Mouse (Mus musculus): ENCODE results near the gene Gm16867. TPM values are rescaled to one million over a fixed set of nuclear protein-coding genes. Genes with fewer than 3 reads are reported as not detected.
"Not testable (repeated sequence)": the region's sequence is repeated elsewhere in the genome, so short reads cannot be mapped to it uniquely, and the experiment has no call there.

The Gm16867 gene
- polyA plus RNA-seq, 1 experiment from 2014 or later = not detected

- not testable (repeated sequence) for H3K36me3 ChIP-seq (replicated peaks; ENCODE audit: insufficient read depth, low read length); H3K4me3 ChIP-seq (ENCODE audit: low read depth, low read length); H3K4me1 ChIP-seq (ENCODE audit: insufficient read depth); H3K27me3 ChIP-seq (ENCODE audit: insufficient read depth, low read length); ATAC-seq; H3K9me3 ChIP-seq (ENCODE audit: low read length); H3K4me2 ChIP-seq (ENCODE audit: low read depth, low read length); H3K9ac ChIP-seq (replicated peaks); DNase-seq; H3K27ac ChIP-seq (ENCODE audit: low read depth)
- whole genome bisulfite sequencing (ENCODE audit: insufficient replicate concordance) = no CpG with 5 or more reads among the region's 2 CpGs
Measured at GRCm38 (mm10) chr14:69473322-69473721, 29.8 kb downstream of the Gm16867 start.

GRCm38 (mm10) chr14:69470122-69470708 lies 32.9 kb downstream of the Gm16867 start:
- not testable (repeated sequence) for H3K9me3 ChIP-seq (ENCODE audit: low read length); H3K27me3 ChIP-seq (ENCODE audit: insufficient read depth, low read length); H3K4me1 ChIP-seq (ENCODE audit: insufficient read depth); DNase-seq; H3K4me3 ChIP-seq (ENCODE audit: low read depth, low read length); H3K4me2 ChIP-seq (ENCODE audit: low read depth, low read length); H3K36me3 ChIP-seq (replicated peaks; ENCODE audit: insufficient read depth, low read length); H3K27ac ChIP-seq (ENCODE audit: low read depth); ATAC-seq; H3K9ac ChIP-seq (replicated peaks)
- no CpG with 5 or more reads among the region's 8 CpGs for WGBS (ENCODE audit: insufficient replicate concordance)

- H3K4me3 ChIP-seq (ENCODE audit: low read depth, low read length); H3K36me3 ChIP-seq (replicated peaks; ENCODE audit: insufficient read depth, low read length); H3K27ac ChIP-seq (ENCODE audit: low read depth); H3K9ac ChIP-seq (replicated peaks); H3K4me2 ChIP-seq (ENCODE audit: low read depth, low read length); H3K4me1 ChIP-seq (ENCODE audit: insufficient read depth); DNase-seq; H3K27me3 ChIP-seq (ENCODE audit: insufficient read depth, low read length); ATAC-seq; H3K9me3 ChIP-seq (ENCODE audit: low read length): not testable (repeated sequence)
- WGBS (ENCODE audit: insufficient replicate concordance) = no CpG with 5 or more reads among the region's 17 CpGs
Measured at GRCm38 (mm10) chr14:69467612-69468366, 35.4 kb downstream of the Gm16867 start.

DNA sequence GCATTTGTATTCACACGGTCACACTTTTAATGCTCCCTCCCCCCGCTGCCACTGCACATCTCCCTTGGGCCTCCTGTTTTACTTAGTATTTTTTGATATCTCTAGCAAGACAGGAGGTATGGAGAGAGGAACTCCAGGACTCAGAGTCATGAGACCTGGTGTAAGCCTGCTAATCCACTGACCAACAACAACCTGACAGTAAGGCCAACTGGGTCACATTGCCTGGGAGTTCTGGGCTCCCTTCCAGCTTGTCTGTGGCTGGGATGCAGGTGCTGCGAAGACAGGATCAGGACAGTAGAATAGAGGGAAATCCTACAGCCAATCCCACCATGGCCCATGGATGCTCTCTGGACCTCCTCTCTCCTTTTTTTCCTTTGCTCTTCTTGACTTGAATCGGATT lies 38.7 kb downstream of the Gm16867 start:
- DNase-seq; H3K27ac ChIP-seq (ENCODE audit: low read depth); H3K36me3 ChIP-seq (replicated peaks; ENCODE audit: insufficient read depth, low read length); H3K4me3 ChIP-seq (ENCODE audit: low read depth, low read length); H3K4me2 ChIP-seq (ENCODE audit: low read depth, low read length); H3K9ac ChIP-seq (replicated peaks); H3K27me3 ChIP-seq (ENCODE audit: insufficient read depth, low read length); H3K9me3 ChIP-seq (ENCODE audit: low read length); H3K4me1 ChIP-seq (ENCODE audit: insufficient read depth); ATAC-seq: not testable (repeated sequence)
- no CpG with 5 or more reads among the region's 4 CpGs for WGBS (ENCODE audit: insufficient replicate concordance)

GRCm38 (mm10) chr14:69457691-69458090 lies 45.5 kb downstream of the Gm16867 start:
- not testable (repeated sequence) for H3K4me1 ChIP-seq (ENCODE audit: insufficient read depth); H3K9me3 ChIP-seq (ENCODE audit: low read length); H3K4me2 ChIP-seq (ENCODE audit: low read depth, low read length); H3K4me3 ChIP-seq (ENCODE audit: low read depth, low read length); H3K27me3 ChIP-seq (ENCODE audit: insufficient read depth, low read length); H3K27ac ChIP-seq (ENCODE audit: low read depth); H3K9ac ChIP-seq (replicated peaks); DNase-seq; H3K36me3 ChIP-seq (replicated peaks; ENCODE audit: insufficient read depth, low read length); ATAC-seq
- WGBS (ENCODE audit: insufficient replicate concordance) = no CpG with 5 or more reads among the region's 5 CpGs

DNA sequence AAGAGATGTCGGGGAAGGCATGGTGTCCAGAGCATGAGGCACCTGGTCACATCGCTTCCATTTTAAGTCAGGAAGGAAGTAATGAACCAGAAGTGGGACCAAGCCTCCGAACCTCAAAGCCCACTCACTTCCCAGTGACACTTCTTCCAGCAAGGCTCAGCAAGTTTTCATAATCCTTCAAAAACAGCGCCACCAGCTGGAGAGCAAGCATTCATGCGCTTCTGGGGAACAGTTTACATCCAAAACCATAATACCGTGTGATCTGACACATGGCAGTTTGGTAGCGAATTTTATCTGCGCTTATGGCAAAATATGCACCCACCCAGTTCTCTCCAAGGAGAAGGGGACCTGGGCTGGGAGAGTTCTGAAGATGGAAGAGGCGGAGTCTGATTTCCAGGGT lies 48.5 kb downstream of the Gm16867 start:
- not testable (repeated sequence) for H3K9ac ChIP-seq (replicated peaks); H3K36me3 ChIP-seq (replicated peaks; ENCODE audit: insufficient read depth, low read length); DNase-seq; H3K4me1 ChIP-seq (ENCODE audit: insufficient read depth); H3K27me3 ChIP-seq (ENCODE audit: insufficient read depth, low read length); ATAC-seq; H3K4me2 ChIP-seq (ENCODE audit: low read depth, low read length); H3K27ac ChIP-seq (ENCODE audit: low read depth); H3K9me3 ChIP-seq (ENCODE audit: low read length); H3K4me3 ChIP-seq (ENCODE audit: low read depth, low read length)
- WGBS (ENCODE audit: insufficient replicate concordance) = no CpG with 5 or more reads among the region's 9 CpGs

DNA sequence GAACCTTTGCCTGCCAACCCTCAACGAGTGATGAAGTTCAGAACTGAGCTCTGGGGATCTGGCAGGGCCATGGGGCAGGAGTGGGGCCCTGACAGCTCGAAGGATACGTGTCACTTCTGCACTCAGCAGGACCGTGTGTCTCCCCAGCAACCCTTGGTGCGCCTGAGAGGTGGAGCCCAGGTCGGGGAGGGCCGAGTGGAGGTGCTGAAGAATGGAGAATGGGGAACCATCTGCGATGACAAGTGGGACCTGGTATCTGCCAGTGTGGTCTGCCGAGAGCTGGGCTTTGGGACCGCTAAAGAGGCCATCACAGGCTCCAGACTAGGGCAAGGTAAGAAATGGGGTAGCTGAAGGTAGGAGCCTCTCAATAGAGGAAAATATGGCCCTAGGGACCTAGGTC lies 54.3 kb downstream of the Gm16867 start:
- H3K9me3 ChIP-seq (ENCODE audit: low read length); H3K4me1 ChIP-seq (ENCODE audit: insufficient read depth); H3K36me3 ChIP-seq (replicated peaks; ENCODE audit: insufficient read depth, low read length); H3K4me3 ChIP-seq (ENCODE audit: low read depth, low read length); H3K9ac ChIP-seq (replicated peaks); H3K4me2 ChIP-seq (ENCODE audit: low read depth, low read length); H3K27ac ChIP-seq (ENCODE audit: low read depth); H3K27me3 ChIP-seq (ENCODE audit: insufficient read depth, low read length); DNase-seq; ATAC-seq: not testable (repeated sequence)
- WGBS (ENCODE audit: insufficient replicate concordance) = no CpG with 5 or more reads among the region's 10 CpGs

DNA sequence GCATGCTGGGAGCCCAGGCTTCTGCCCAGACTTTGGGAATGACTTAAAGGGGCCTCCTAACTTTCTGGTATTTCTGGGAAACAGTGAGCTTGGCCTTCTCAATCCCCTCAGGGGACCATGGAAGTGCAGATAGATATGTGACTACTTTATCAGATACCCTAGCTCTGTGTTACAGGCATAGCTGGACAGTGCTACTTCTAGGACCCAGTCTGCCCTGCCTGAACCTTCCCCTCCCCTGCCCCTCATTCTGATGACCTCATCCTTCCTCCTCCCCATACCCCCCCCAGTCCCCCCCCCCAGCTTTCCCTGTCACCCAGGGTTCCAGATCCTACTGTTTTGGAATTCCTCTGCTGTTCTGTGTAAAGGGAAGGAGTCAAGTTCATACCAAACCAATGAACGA lies 56.2 kb downstream of the Gm16867 start:
- H3K27ac ChIP-seq (ENCODE audit: low read depth); DNase-seq; ATAC-seq; H3K9ac ChIP-seq (replicated peaks); H3K4me2 ChIP-seq (ENCODE audit: low read depth, low read length); H3K27me3 ChIP-seq (ENCODE audit: insufficient read depth, low read length); H3K9me3 ChIP-seq (ENCODE audit: low read length); H3K36me3 ChIP-seq (replicated peaks; ENCODE audit: insufficient read depth, low read length); H3K4me3 ChIP-seq (ENCODE audit: low read depth, low read length); H3K4me1 ChIP-seq (ENCODE audit: insufficient read depth): not testable (repeated sequence)
- WGBS (ENCODE audit: insufficient replicate concordance) = no CpG with 5 or more reads among the region's 1 CpGs

DNA sequence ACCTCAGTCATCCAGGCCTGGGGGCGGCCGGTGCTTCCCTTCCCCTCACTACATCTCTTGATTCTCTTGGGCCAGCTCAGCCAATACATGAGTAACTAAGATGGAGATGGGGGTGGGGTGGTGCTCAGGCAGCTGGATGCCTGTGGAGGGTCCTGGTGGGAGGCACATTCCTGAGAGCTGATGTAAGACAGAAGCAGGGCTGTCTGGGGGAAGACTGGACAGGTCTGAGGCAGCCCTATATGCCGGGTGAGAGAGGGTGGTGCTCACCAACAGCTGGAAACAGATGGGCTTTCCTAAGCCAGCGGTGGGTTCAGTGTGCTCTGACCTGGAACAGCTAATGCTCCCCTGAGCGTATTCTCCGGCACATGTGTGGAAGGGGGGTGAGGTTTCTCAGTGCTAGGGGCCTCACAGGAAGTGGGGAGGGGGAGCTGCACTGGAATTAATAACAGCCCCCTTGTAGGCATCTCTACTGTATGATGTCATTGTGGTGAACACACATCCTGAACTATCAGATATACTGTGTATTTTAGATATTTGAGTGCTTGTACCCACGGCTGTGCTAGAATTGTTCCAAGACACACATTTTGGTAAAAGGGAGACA lies 60.0 kb downstream of the Gm16867 start:
- ATAC-seq; H3K27me3 ChIP-seq (ENCODE audit: insufficient read depth, low read length); H3K4me3 ChIP-seq (ENCODE audit: low read depth, low read length); H3K36me3 ChIP-seq (replicated peaks; ENCODE audit: insufficient read depth, low read length); H3K4me2 ChIP-seq (ENCODE audit: low read depth, low read length); H3K9me3 ChIP-seq (ENCODE audit: low read length); DNase-seq; H3K9ac ChIP-seq (replicated peaks); H3K4me1 ChIP-seq (ENCODE audit: insufficient read depth); H3K27ac ChIP-seq (ENCODE audit: low read depth): not testable (repeated sequence)
- WGBS (ENCODE audit: insufficient replicate concordance) = no CpG with 5 or more reads among the region's 7 CpGs
